ENCODE assay signal across 33 mouse cellular contexts in the genomic region with DNA sequence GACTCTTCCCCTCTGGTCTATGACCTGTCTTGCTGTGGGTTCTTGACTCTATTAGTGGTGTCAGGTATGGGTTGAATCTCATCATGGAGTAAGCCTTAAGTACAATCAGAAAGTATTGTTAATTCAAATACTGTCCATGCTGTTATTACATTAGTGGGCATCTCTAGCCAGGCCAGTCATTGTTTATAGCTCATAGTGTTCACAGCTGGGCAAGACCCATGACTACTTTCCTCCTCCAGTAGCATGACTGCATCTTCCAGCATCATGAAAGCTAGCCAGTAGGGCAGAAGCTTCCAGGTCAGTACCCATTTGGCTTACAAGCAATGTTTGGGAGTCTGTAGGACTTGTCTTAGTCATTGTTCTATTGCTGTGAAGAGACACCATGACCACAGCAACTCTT.
"Had no signal": no experiment of that assay in that cellular context is flagged by ENCODE, and none has a peak within 500 bp of the region (broad histone marks: within the 10 kb centered on the region; RNA-seq: fewer than 3 reads in every experiment).

No protein-coding gene starts in this region.

- H3K9ac ChIP-seq: heart, embryonic 12.5 days; heart, embryonic 13.5 days; heart, embryonic 15.5 days; hindbrain, embryonic 12.5 days; hindbrain, embryonic 13.5 days; hindbrain, embryonic 14.5 days; hindbrain, embryonic 15.5 days; intestine, embryonic 15.5 days; kidney, embryonic 15.5 days had no signal

- H3K27ac ChIP-seq: heart, embryonic 10.5 days; heart, embryonic 13.5 days; heart, embryonic 15.5 days; hindbrain, embryonic 10.5 days; hindbrain, embryonic 12.5 days; hindbrain, embryonic 13.5 days; hindbrain, embryonic 14.5 days; hindbrain, embryonic 15.5 days; hindbrain, postnatal 0 days; intestine, embryonic 15.5 days; kidney, embryonic 15.5 days; kidney, postnatal 0 days; layer of hippocampus, adult 2 months had no signal

- DNase-seq: heart, postnatal 10 days; heart, postnatal 14 days; heart, postnatal 36 days; heart, postnatal 4 days; kidney, adult 11 months; kidney, adult 18-20 months; kidney, adult 2 months; kidney, adult 8-10 months; kidney, adult 9 months; kidney, postnatal 10 days; kidney, postnatal 14 days; kidney, postnatal 25 days; kidney, postnatal 36 days; kidney, postnatal 4 days; layer of hippocampus, adult 9-11 months; layer of hippocampus, postnatal 36 days had no signal

- H3K9me3 ChIP-seq: heart, embryonic 10.5 days; heart, embryonic 12.5 days; heart, embryonic 13.5 days; heart, embryonic 15.5 days; hindbrain, embryonic 10.5 days; hindbrain, embryonic 12.5 days; hindbrain, embryonic 13.5 days; hindbrain, embryonic 15.5 days; intestine, embryonic 15.5 days; kidney, embryonic 15.5 days had no signal

- ATAC-seq: hindbrain, embryonic 16.5 days; hindbrain, postnatal 0 days; inflammation-experienced regulatory T-cells, adult 6 months; intestine, embryonic 15.5 days had no signal

- H3K4me1 ChIP-seq: heart, embryonic 10.5 days; heart, embryonic 13.5 days; heart, embryonic 15.5 days; hindbrain, embryonic 10.5 days; hindbrain, embryonic 12.5 days; hindbrain, embryonic 13.5 days; hindbrain, embryonic 15.5 days; intestine, embryonic 15.5 days; kidney, embryonic 15.5 days had no signal

- H3K27me3 ChIP-seq: heart, embryonic 12.5 days; heart, embryonic 13.5 days; heart, embryonic 15.5 days; hindbrain, embryonic 12.5 days; hindbrain, embryonic 13.5 days; hindbrain, embryonic 15.5 days; intestine, embryonic 15.5 days; kidney, embryonic 15.5 days had no signal

- H3K4me3 ChIP-seq: heart, embryonic 10.5 days; heart, embryonic 12.5 days; heart, embryonic 13.5 days; heart, embryonic 15.5 days; hindbrain, embryonic 10.5 days; hindbrain, embryonic 12.5 days; hindbrain, embryonic 13.5 days; hindbrain, embryonic 15.5 days; intestine, embryonic 15.5 days; kidney, embryonic 15.5 days; layer of hippocampus, adult 2 months had no signal

- H3K36me3 ChIP-seq: heart, embryonic 10.5 days; heart, embryonic 12.5 days; heart, embryonic 13.5 days; heart, embryonic 15.5 days; hindbrain, embryonic 10.5 days; hindbrain, embryonic 12.5 days; hindbrain, embryonic 13.5 days; hindbrain, embryonic 15.5 days; intestine, embryonic 15.5 days; kidney, embryonic 15.5 days had no signal

- H3K4me2 ChIP-seq: heart, embryonic 11.5 days; heart, embryonic 12.5 days; heart, embryonic 13.5 days; heart, embryonic 15.5 days; hindbrain, embryonic 12.5 days; hindbrain, embryonic 13.5 days; hindbrain, embryonic 14.5 days; hindbrain, embryonic 15.5 days; intestine, embryonic 15.5 days; kidney, embryonic 15.5 days had no signal
